Mouse (Mus musculus): ENCODE results near the gene Mettl8. TPM values are rescaled to one million over a fixed set of nuclear protein-coding genes. Genes with fewer than 3 reads are reported as not detected.

Mettl8 gene
- polyA plus RNA-seq, 1 experiment from 2014 or later: 14.9 TPM

GRCm38 (mm10) chr2:71046151-71046550 lies 9.2 kb downstream of the Mettl8 start:
- WGBS: 42% methylated on average over 6 of the region's 6 CpGs
- ATAC-seq (replicated peaks; ENCODE audit: low FRiP score, low TSS enrichment, low read depth): no peak
- H3K4me2 ChIP-seq (ENCODE audit: low read length): no peak overlapping the region
- no peak overlapping the region for H3K27ac ChIP-seq (ENCODE audit: low read depth)
- DNase-seq (ENCODE audit: low spot score): no peak
- peaks cover 6% of the 10 kb centered on the region for H3K4me1 ChIP-seq (replicated peaks; ENCODE audit: control insufficient read depth, insufficient read depth, low read length)
- H3K27me3 ChIP-seq (replicated peaks; ENCODE audit: control insufficient read depth, insufficient read depth, low read length): no peaks in the 10 kb centered on the region
- no peaks in the 10 kb centered on the region for H3K36me3 ChIP-seq (ENCODE audit: control insufficient read depth, insufficient read depth, low read length)
- H3K4me3 ChIP-seq (ENCODE audit: low read depth, low read length): no peak overlapping the region
- no peak overlapping the region for H3K9ac ChIP-seq (ENCODE audit: low read length)
- no peaks in the 10 kb centered on the region for H3K9me3 ChIP-seq (ENCODE audit: control insufficient read depth, low read length)

GRCm38 (mm10) chr2:71039522-71040121 lies 15.8 kb downstream of the Mettl8 start:
- peak overlapping the region; percentile 20; the same call in 1 of the 2 replicates for H3K4me2 ChIP-seq (ENCODE audit: low read length)
- no peak for ATAC-seq (replicated peaks; ENCODE audit: low FRiP score, low TSS enrichment, low read depth)

GRCm38 (mm10) chr2:71037447-71037846 lies 17.9 kb downstream of the Mettl8 start:
- Histone ChIP-seq H3K4me1 (replicated peaks; ENCODE audit: control insufficient read depth, insufficient read depth, low read length) (peaks cover 4% of the 10 kb centered on the region; the same call in 1 of the 2 replicates), H3K27ac (ENCODE audit: low read depth) (no peak overlapping the region), H3K9ac (ENCODE audit: low read length) (no peak overlapping the region), H3K4me2 (ENCODE audit: low read length) (no peak overlapping the region), H3K36me3 (ENCODE audit: control insufficient read depth, insufficient read depth, low read length) (no peaks in the 10 kb centered on the region), H3K27me3 (replicated peaks; ENCODE audit: control insufficient read depth, insufficient read depth, low read length) (no peaks in the 10 kb centered on the region), H3K9me3 (ENCODE audit: control insufficient read depth, low read length) (no peaks in the 10 kb centered on the region), H3K4me3 (ENCODE audit: low read depth, low read length) (no peak overlapping the region)
- DNase-seq (ENCODE audit: low spot score) (no peak), ATAC-seq (replicated peaks; ENCODE audit: low FRiP score, low TSS enrichment, low read depth) (no peak)
- 81% methylated on average over 6 of the region's 6 CpGs for WGBS

More at GRCm38 (mm10) chr2:71039522-71040121, 15.8 kb downstream of the Mettl8 start:
- Histone ChIP-seq H3K27ac (ENCODE audit: low read depth) (no peak overlapping the region), H3K9ac (ENCODE audit: low read length) (no peak overlapping the region), H3K4me1 (replicated peaks; ENCODE audit: control insufficient read depth, insufficient read depth, low read length) (peaks cover 4% of the 10 kb centered on the region; the same call in 1 of the 2 replicates), H3K27me3 (replicated peaks; ENCODE audit: control insufficient read depth, insufficient read depth, low read length) (no peaks in the 10 kb centered on the region), H3K36me3 (ENCODE audit: control insufficient read depth, insufficient read depth, low read length) (no peaks in the 10 kb centered on the region), H3K9me3 (ENCODE audit: control insufficient read depth, low read length) (no peaks in the 10 kb centered on the region), H3K4me3 (ENCODE audit: low read depth, low read length) (no peak overlapping the region)
- 45% methylated on average over 11 of the region's 11 CpGs for WGBS
- DNase-seq (ENCODE audit: low spot score): peak; percentile 89

- H3K27ac ChIP-seq (ENCODE audit: low read depth): no peak overlapping the region
These were observed 21.4 kb downstream of the Mettl8 start for GRCm38 (mm10) chr2:71033987-71034386.

GRCm38 (mm10) chr2:71033014-71033413 lies 22.4 kb downstream of the Mettl8 start:
- H3K36me3 ChIP-seq (ENCODE audit: control insufficient read depth, insufficient read depth, low read length): no peaks in the 10 kb centered on the region
- H3K9me3 ChIP-seq (ENCODE audit: control insufficient read depth, low read length): no peaks in the 10 kb centered on the region
- no peaks in the 10 kb centered on the region for H3K27me3 ChIP-seq (replicated peaks; ENCODE audit: control insufficient read depth, insufficient read depth, low read length)
- DNase-seq (ENCODE audit: low spot score) (no peak), ATAC-seq (replicated peaks; ENCODE audit: low FRiP score, low TSS enrichment, low read depth) (no peak)
- H3K4me2 ChIP-seq (ENCODE audit: low read length): no peak overlapping the region
- H3K4me3 ChIP-seq (ENCODE audit: low read depth, low read length): no peak overlapping the region
- no peak overlapping the region for H3K27ac ChIP-seq (ENCODE audit: low read depth)
- 75% methylated on average over 4 of the region's 4 CpGs for WGBS
- no peaks in the 10 kb centered on the region for H3K4me1 ChIP-seq (replicated peaks; ENCODE audit: control insufficient read depth, insufficient read depth, low read length)
- no peak overlapping the region for H3K9ac ChIP-seq (ENCODE audit: low read length)

More at GRCm38 (mm10) chr2:71033987-71034386, 21.4 kb downstream of the Mettl8 start:
- DNase-seq (ENCODE audit: low spot score): no peak
- Histone ChIP-seq H3K36me3 (ENCODE audit: control insufficient read depth, insufficient read depth, low read length) (no peaks in the 10 kb centered on the region), H3K27me3 (replicated peaks; ENCODE audit: control insufficient read depth, insufficient read depth, low read length) (no peaks in the 10 kb centered on the region), H3K9ac (ENCODE audit: low read length) (no peak overlapping the region), H3K4me2 (ENCODE audit: low read length) (no peak overlapping the region), H3K4me3 (ENCODE audit: low read depth, low read length) (no peak overlapping the region), H3K9me3 (ENCODE audit: control insufficient read depth, low read length) (no peaks in the 10 kb centered on the region), H3K4me1 (replicated peaks; ENCODE audit: control insufficient read depth, insufficient read depth, low read length) (no peaks in the 10 kb centered on the region)
- ATAC-seq (replicated peaks; ENCODE audit: low FRiP score, low TSS enrichment, low read depth): no peak
- 85% methylated on average over 8 of the region's 8 CpGs for WGBS

GRCm38 (mm10) chr2:71031973-71032794 lies 23.2 kb downstream of the Mettl8 start:
- Histone ChIP-seq H3K4me2 (ENCODE audit: low read length) (no peak overlapping the region), H3K36me3 (ENCODE audit: control insufficient read depth, insufficient read depth, low read length) (no peaks in the 10 kb centered on the region), H3K4me1 (replicated peaks; ENCODE audit: control insufficient read depth, insufficient read depth, low read length) (no peaks in the 10 kb centered on the region), H3K9me3 (ENCODE audit: control insufficient read depth, low read length) (no peaks in the 10 kb centered on the region), H3K27ac (ENCODE audit: low read depth) (no peak overlapping the region), H3K4me3 (ENCODE audit: low read depth, low read length) (no peak overlapping the region), H3K27me3 (replicated peaks; ENCODE audit: control insufficient read depth, insufficient read depth, low read length) (no peaks in the 10 kb centered on the region), H3K9ac (ENCODE audit: low read length) (no peak overlapping the region)
- ATAC-seq (replicated peaks; ENCODE audit: low FRiP score, low TSS enrichment, low read depth) (no peak), DNase-seq (ENCODE audit: low spot score) (no peak)
- WGBS: 76% methylated on average over 18 of the region's 18 CpGs

- no peak for ATAC-seq (replicated peaks; ENCODE audit: low FRiP score, low TSS enrichment, low read depth)
- DNase-seq (ENCODE audit: low spot score): no peak
- H3K9me3 ChIP-seq (ENCODE audit: control insufficient read depth, low read length): no peaks in the 10 kb centered on the region
- H3K9ac ChIP-seq (ENCODE audit: low read length): no peak overlapping the region
- H3K36me3 ChIP-seq (ENCODE audit: control insufficient read depth, insufficient read depth, low read length): no peaks in the 10 kb centered on the region
- no peaks in the 10 kb centered on the region for H3K27me3 ChIP-seq (replicated peaks; ENCODE audit: control insufficient read depth, insufficient read depth, low read length)
- no peaks in the 10 kb centered on the region; the same call in 1 of the 2 replicates for H3K4me1 ChIP-seq (replicated peaks; ENCODE audit: control insufficient read depth, insufficient read depth, low read length)
- 73% methylated on average over 2 of the region's 2 CpGs for WGBS
- H3K4me2 ChIP-seq (ENCODE audit: low read length): no peak overlapping the region
- H3K27ac ChIP-seq (ENCODE audit: low read depth): no peak overlapping the region
- no peak overlapping the region for H3K4me3 ChIP-seq (ENCODE audit: low read depth, low read length)
These were observed 24.7 kb downstream of the Mettl8 start for GRCm38 (mm10) chr2:71030663-71031062.

GRCm38 (mm10) chr2:71027631-71028030 lies 27.8 kb downstream of the Mettl8 start:
- no peak for ATAC-seq (replicated peaks; ENCODE audit: low FRiP score, low TSS enrichment, low read depth)
- H3K4me3 ChIP-seq (ENCODE audit: low read depth, low read length): no peak overlapping the region
- DNase-seq (ENCODE audit: low spot score): no peak
- H3K9me3 ChIP-seq (ENCODE audit: control insufficient read depth, low read length): no peaks in the 10 kb centered on the region
- no peaks in the 10 kb centered on the region; the same call in 1 of the 2 replicates for H3K4me1 ChIP-seq (replicated peaks; ENCODE audit: control insufficient read depth, insufficient read depth, low read length)
- no peak overlapping the region for H3K27ac ChIP-seq (ENCODE audit: low read depth)
- no peak overlapping the region for H3K4me2 ChIP-seq (ENCODE audit: low read length)
- H3K36me3 ChIP-seq (ENCODE audit: control insufficient read depth, insufficient read depth, low read length): no peaks in the 10 kb centered on the region
- WGBS: 97% methylated on average over 9 of the region's 9 CpGs
- H3K9ac ChIP-seq (ENCODE audit: low read length): no peak overlapping the region
- H3K27me3 ChIP-seq (replicated peaks; ENCODE audit: control insufficient read depth, insufficient read depth, low read length): no peaks in the 10 kb centered on the region
